Mouse (Mus musculus): ENCODE measurements around the gene Wnt2b. TPM values are rescaled to one million over a fixed set of nuclear protein-coding genes. Genes with fewer than 3 reads are reported as not detected.
A peak's percentile ranks its signal among the peaks of the same experiment; 100 is the strongest.

The Wnt2b gene
- total RNA-seq, 1 experiment from 2014 or later = under 0.01 TPM

- ATAC-seq (replicated peaks; ENCODE audit: low read depth, poor library complexity, severe bottlenecking) = no peak
Measured at GRCm38 (mm10) chr3:104965070-104965855, 3.5 kb upstream of the Wnt2b start.

- peak; percentile 51 for ATAC-seq (replicated peaks; ENCODE audit: low read depth, poor library complexity, severe bottlenecking)
Measured at GRCm38 (mm10) chr3:104963331-104964276, 1.9 kb upstream of the Wnt2b start.

GRCm38 (mm10) chr3:104962866-104963265, 1.1 kb upstream of the Wnt2b start:
- ATAC-seq (replicated peaks; ENCODE audit: low read depth, poor library complexity, severe bottlenecking) = no peak

- ATAC-seq (replicated peaks; ENCODE audit: low read depth, poor library complexity, severe bottlenecking) = no peak
Measured at GRCm38 (mm10) chr3:104962141-104962611, 455 bp upstream of the Wnt2b start.

- peak; percentile 30 for ATAC-seq (replicated peaks; ENCODE audit: low read depth, poor library complexity, severe bottlenecking)
Measured at GRCm38 (mm10) chr3:104960026-104961000, 1.4 kb downstream of the Wnt2b start.

- ATAC-seq (replicated peaks; ENCODE audit: low read depth, poor library complexity, severe bottlenecking) = no peak
Measured at GRCm38 (mm10) chr3:104956131-104956581, 5.6 kb downstream of the Wnt2b start.

GRCm38 (mm10) chr3:104954551-104954950, 7.2 kb downstream of the Wnt2b start:
- no peak for ATAC-seq (replicated peaks; ENCODE audit: low read depth, poor library complexity, severe bottlenecking)

GRCm38 (mm10) chr3:104954137-104954536, 7.6 kb downstream of the Wnt2b start:
- ATAC-seq (replicated peaks; ENCODE audit: low read depth, poor library complexity, severe bottlenecking) = no peak

- no peak for ATAC-seq (replicated peaks; ENCODE audit: low read depth, poor library complexity, severe bottlenecking)
Measured at GRCm38 (mm10) chr3:104952891-104953670, 8.6 kb downstream of the Wnt2b start.

- ATAC-seq (replicated peaks; ENCODE audit: low read depth, poor library complexity, severe bottlenecking) = no peak
Measured at GRCm38 (mm10) chr3:104950926-104951325, 10.8 kb downstream of the Wnt2b start.

- ATAC-seq (replicated peaks; ENCODE audit: low read depth, poor library complexity, severe bottlenecking) = no peak
Measured at GRCm38 (mm10) chr3:104944894-104945293, 16.8 kb downstream of the Wnt2b start.

- ATAC-seq (replicated peaks; ENCODE audit: low read depth, poor library complexity, severe bottlenecking) = no peak
Measured at GRCm38 (mm10) chr3:104943333-104943732, 18.4 kb downstream of the Wnt2b start.

GRCm38 (mm10) chr3:104942682-104943081, 19.0 kb downstream of the Wnt2b start:
- ATAC-seq (replicated peaks; ENCODE audit: low read depth, poor library complexity, severe bottlenecking) = no peak

GRCm38 (mm10) chr3:104940691-104941090, 21.0 kb downstream of the Wnt2b start:
- ATAC-seq (replicated peaks; ENCODE audit: low read depth, poor library complexity, severe bottlenecking) = no peak

- no peak for ATAC-seq (replicated peaks; ENCODE audit: low read depth, poor library complexity, severe bottlenecking)
Measured at GRCm38 (mm10) chr3:104938327-104938726, 23.4 kb downstream of the Wnt2b start.

GRCm38 (mm10) chr3:104937728-104938305, 23.9 kb downstream of the Wnt2b start:
- ATAC-seq (replicated peaks; ENCODE audit: low read depth, poor library complexity, severe bottlenecking) = peak; percentile 74

GRCm38 (mm10) chr3:104929385-104929784, 32.3 kb downstream of the Wnt2b start:
- no peak for ATAC-seq (replicated peaks; ENCODE audit: low read depth, poor library complexity, severe bottlenecking)

GRCm38 (mm10) chr3:104914986-104915385, 46.7 kb downstream of the Wnt2b start:
- no peak for ATAC-seq (replicated peaks; ENCODE audit: low read depth, poor library complexity, severe bottlenecking)
